Mouse (Mus musculus) forebrain, embryonic 16.5 days (tissue): Measurements from ENCODE around the gene Mcm3. TPM values are rescaled to one million over a fixed set of nuclear protein-coding genes. Genes with fewer than 3 reads are reported as not detected.

ENCODE experiments used
- ATAC-seq: fragments of 200-750 bp; cut with Nextera tagmentation; 2 replicates; pipeline ENCODE4 v1.8.0; 2017; ENCODE audit warnings: mild to moderate bottlenecking, moderate library complexity
- H3K27ac ChIP-seq: fragments of 300-500 bp; sonication (generic); 2 replicates; pipeline ENCODE4 v1.5.1; 2014; ENCODE audit warnings: low read length, control low read depth
- H3K27me3 ChIP-seq: fragments of 300-500 bp; sonication (generic); replicated peaks from 2 replicates; pipeline ENCODE4 v1.6.1; 2014; ENCODE audit warnings: low read length; ENCODE audit not compliant: control insufficient read depth, insufficient read depth
- H3K36me3 ChIP-seq: fragments of 300-500 bp; sonication (generic); 2 replicates; pipeline ENCODE4 v1.6.1; 2014; ENCODE audit not compliant: control insufficient read depth, insufficient read depth
- H3K4me1 ChIP-seq: fragments of 300-500 bp; sonication (generic); replicated peaks from 2 replicates; pipeline ENCODE4 v1.6.1; 2014; ENCODE audit warnings: low read length; ENCODE audit not compliant: control insufficient read depth, insufficient read depth
- H3K4me2 ChIP-seq: fragments of 300-500 bp; sonication (generic); 2 replicates; pipeline ENCODE4 v1.6.1; 2014; ENCODE audit warnings: mild to moderate bottlenecking, low read length, control low read depth
- H3K4me3 ChIP-seq: fragments of 300-500 bp; sonication (generic); replicated peaks from 2 replicates; pipeline ENCODE4 v1.5.1; 2014; ENCODE audit warnings: mild to moderate bottlenecking, low read length, control low read depth
- H3K9ac ChIP-seq: fragments of 300-500 bp; sonication (generic); replicated peaks from 2 replicates; pipeline ENCODE4 v1.6.1; 2014; ENCODE audit warnings: low read depth, low read length, control low read depth
- H3K9me3 ChIP-seq: fragments of 300-500 bp; sonication (generic); 2 replicates; pipeline ENCODE4 v1.6.1; 2016; ENCODE audit warnings: low read length; ENCODE audit not compliant: control insufficient read depth
- WGBS: fragments of 180-500 bp; shearing (Covaris S2); extraction: QIAGEN DNeasy Blood & Tissue Kit; methylation state at CpG from one replicate; pipeline ENCODE4 v1.1.7; 2014; 5-methylcytosine and 5-hydroxymethylcytosine counted together
- polyA plus RNA-seq: library from polyadenylated mRNA; unstranded; fragments of >200 nt; fragmentation: Nextera tagmentation; extraction: Ambion mirVana; gene quantifications from 2 replicates; pipeline ENCODE4 v1.2.1, GENCODE M21; 2015

Mcm3 gene
- polyA plus RNA-seq, 1 experiment from 2014 or later, result 48.3 TPM

DNA sequence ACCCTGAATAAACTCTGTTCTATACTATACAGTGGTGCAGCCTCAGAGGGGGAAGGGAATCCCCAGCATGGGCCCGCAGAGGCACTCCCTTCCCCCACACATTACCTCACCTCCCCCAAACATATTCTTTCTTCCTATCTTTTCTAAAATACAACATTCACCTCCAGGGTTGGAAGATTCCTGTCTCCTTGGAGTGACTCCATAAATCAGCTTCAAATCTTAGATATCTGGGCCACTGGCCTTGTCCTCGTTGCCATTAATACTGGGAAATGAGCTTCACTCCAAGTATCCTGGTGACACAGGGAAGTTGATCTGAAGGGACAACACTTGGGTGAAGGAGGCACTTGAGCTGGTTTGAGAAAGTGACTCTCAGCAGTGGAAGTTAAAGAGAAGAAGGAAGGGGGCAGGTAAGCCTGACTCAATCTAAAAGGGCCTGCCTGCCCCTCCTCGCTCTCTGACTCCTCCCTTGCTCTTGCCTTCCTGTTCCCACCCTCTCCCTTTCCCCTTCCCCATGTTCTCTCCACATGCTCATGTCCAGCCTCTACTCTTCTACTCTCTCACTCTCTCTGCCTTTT is 16.5 kb upstream of the Mcm3 start:
- H3K9ac ChIP-seq, result no peak overlapping the region
- no peak overlapping the region for H3K27ac ChIP-seq
- H3K4me3 ChIP-seq, result no peak overlapping the region
- no peaks in the 10 kb centered on the region for H3K36me3 ChIP-seq
- H3K27me3 ChIP-seq, result no peaks in the 10 kb centered on the region
- H3K4me2 ChIP-seq, result no peak overlapping the region
- 83% methylated on average over 3 of the region's 3 CpGs for WGBS
- no peaks in the 10 kb centered on the region for H3K9me3 ChIP-seq
- ATAC-seq, result no peak
- H3K4me1 ChIP-seq, result no peaks in the 10 kb centered on the region

DNA sequence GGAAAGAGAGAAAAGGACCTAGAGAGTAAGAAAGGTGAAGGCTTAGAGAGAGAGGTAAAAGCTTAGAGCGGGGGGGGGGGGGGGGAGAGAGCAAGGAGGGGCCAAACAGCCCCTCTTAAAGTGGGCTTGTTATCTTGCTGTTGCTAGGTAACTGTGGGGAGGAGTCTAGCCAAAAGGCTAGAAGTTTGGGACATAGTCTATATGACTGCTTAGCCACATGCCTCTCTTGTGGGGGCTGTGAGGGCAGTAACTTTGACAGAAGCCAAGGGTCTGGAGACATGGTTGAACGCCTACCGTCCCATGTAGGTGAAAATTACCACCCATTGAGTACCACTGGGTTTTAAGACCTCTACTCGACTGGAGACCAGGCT is 13.0 kb upstream of the Mcm3 start:
- 93% methylated on average over 3 of the region's 4 CpGs for WGBS
- no peak for ATAC-seq
- Histone ChIP-seq H3K9me3 (no peaks in the 10 kb centered on the region), H3K27ac (no peak overlapping the region), H3K4me3 (no peak overlapping the region), H3K27me3 (no peaks in the 10 kb centered on the region), H3K9ac (no peak overlapping the region), H3K4me1 (no peaks in the 10 kb centered on the region), H3K36me3 (no peaks in the 10 kb centered on the region), H3K4me2 (no peak overlapping the region)

DNA sequence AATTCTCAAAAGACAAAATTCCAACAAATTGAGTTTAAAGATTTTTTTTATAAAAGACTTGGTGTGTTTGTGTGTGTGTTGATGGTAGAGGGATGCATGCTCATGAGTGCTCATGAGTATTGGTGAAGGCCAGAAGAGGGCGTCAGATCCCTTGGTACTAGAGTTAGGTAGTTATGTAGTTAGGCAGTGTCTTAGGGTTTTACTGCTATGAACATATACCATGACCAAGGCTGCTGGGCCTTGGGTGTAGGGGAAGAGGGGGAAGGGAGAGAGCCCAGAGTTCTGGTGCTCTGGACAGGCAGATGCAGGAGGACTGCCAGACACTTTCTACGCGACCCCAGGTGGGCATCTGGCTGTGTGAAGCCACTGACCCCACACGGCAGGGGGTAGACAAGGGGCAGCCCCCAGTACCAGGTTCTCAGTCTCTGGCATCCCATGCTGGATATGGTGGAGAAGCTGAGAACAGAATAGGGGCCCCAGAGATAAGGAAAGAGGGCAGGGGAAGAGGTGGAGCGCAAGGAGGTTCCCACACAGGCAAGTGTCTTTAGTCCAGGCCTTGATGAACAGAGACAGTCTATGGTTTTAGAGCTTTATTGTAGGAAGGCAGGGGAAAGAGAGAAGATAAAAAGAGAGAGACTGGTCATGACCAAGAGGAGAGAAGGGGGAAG is 12.5 kb upstream of the Mcm3 start:
- H3K9ac ChIP-seq, result no peak overlapping the region
- no peak overlapping the region for H3K4me3 ChIP-seq
- no peaks in the 10 kb centered on the region for H3K36me3 ChIP-seq
- ATAC-seq, result no peak
- H3K27me3 ChIP-seq, result no peaks in the 10 kb centered on the region
- no peak overlapping the region for H3K4me2 ChIP-seq
- H3K9me3 ChIP-seq, result no peaks in the 10 kb centered on the region
- 83% methylated on average over 5 of the region's 5 CpGs for WGBS
- no peaks in the 10 kb centered on the region for H3K4me1 ChIP-seq
- H3K27ac ChIP-seq, result no peak overlapping the region

DNA sequence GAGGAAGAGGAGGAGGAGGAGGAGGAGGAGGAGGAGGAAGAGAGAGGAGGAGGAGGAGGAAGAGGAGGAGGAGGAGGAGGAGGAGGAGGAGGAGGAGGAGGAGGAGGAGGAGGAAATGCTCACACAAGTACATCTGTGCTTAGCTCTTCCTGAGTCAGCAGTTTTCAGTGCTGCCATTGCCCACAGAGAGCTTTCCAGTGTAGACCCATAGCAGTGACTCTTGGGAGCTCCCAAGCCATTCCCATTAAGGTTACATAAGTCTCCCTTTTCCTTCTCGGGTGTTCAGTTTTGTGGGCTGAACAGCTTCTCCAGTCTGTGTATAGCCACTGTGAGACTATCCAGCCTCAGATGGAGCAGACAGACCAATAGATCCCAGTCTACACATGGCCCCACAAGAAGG is 10.4 kb upstream of the Mcm3 start:
- 72% methylated on average over 1 of the region's 1 CpGs for WGBS

DNA sequence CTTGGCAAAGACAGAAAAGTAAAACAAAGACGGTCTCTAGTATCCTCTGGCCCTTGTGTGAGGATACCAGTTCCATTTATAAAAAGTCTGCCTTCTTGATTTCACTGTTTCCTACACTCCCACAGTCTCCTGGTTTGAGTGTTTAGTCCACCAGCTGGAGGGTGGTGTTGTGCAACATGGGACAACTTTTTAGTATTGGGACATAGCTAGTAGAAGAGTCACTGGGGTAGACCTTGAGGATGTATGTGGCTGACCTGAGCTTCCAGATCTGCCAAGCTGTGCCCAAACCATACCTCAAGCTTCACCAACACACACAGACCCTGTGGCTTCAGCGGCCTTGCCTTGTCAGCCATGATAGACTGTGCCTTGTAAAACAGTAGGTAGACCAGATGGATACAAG is 7.9 kb upstream of the Mcm3 start:
- Histone ChIP-seq H3K9ac (no peak overlapping the region), H3K36me3 (no peaks in the 10 kb centered on the region), H3K4me3 (no peak overlapping the region), H3K4me1 (no peaks in the 10 kb centered on the region; the same call in 1 of the 2 replicates), H3K27ac (no peak overlapping the region), H3K4me2 (no peak overlapping the region), H3K27me3 (no peaks in the 10 kb centered on the region), H3K9me3 (no peaks in the 10 kb centered on the region)
- WGBS, result 92% methylated on average over 2 of the region's 2 CpGs
- ATAC-seq, result no peak

More for the DNA sequence above, 10.4 kb upstream of the Mcm3 start:
- Histone ChIP-seq H3K27me3 (no peaks in the 10 kb centered on the region), H3K27ac (no peak overlapping the region), H3K4me3 (no peak overlapping the region), H3K9ac (no peak overlapping the region), H3K4me1 (no peaks in the 10 kb centered on the region), H3K36me3 (no peaks in the 10 kb centered on the region), H3K4me2 (no peak overlapping the region), H3K9me3 (no peaks in the 10 kb centered on the region)
- no peak for ATAC-seq

DNA sequence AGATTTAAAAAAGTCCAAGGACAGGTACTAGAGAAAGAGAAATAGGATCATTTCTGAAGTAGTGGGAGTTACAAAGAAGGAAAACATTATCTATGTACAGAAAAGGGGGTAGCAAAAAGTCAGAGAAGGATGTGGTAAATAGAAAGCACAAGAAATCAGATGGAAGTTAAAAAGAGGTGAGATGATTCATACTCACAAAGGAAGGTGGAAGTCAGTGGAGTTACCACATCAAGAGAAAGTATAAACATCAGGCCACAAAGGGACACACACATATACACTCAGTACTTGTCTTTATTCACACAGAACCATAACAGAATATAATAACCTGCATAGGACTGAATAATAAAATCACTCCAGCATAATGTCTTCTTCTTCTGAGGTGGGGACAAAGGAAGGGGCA is 4.9 kb upstream of the Mcm3 start:
- Histone ChIP-seq H3K9me3 (no peaks in the 10 kb centered on the region), H3K4me2 (no peak overlapping the region), H3K27me3 (no peaks in the 10 kb centered on the region), H3K4me3 (no peak overlapping the region), H3K27ac (no peak overlapping the region), H3K36me3 (no peaks in the 10 kb centered on the region), H3K4me1 (no peaks in the 10 kb centered on the region; the same call in 1 of the 2 replicates), H3K9ac (no peak overlapping the region)
- no peak for ATAC-seq

DNA sequence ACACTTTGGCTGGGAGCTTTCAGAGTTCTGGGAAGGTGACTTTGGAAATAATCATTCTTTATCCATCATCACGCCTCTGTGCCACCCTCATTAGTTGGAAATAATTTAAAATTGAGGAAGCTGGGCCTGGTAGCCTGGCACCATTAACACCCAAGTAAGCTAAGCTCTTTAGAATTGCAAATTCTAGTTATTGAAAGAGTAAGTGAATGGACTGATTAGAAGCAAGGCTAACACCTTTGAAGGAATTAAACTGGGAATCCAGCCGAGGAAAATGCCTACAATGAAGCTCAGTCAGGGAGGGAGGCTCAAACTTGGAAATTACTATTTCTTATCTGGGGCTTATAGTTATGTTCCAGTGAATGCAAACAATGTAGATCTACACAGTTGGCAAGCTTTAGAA is 3.8 kb upstream of the Mcm3 start:
- Histone ChIP-seq H3K4me2 (no peak overlapping the region; the same call in 1 of the 2 replicates), H3K4me1 (peaks cover 4% of the 10 kb centered on the region), H3K27ac (no peak overlapping the region), H3K9ac (no peak overlapping the region), H3K36me3 (no peaks in the 10 kb centered on the region), H3K27me3 (no peaks in the 10 kb centered on the region), H3K9me3 (no peaks in the 10 kb centered on the region), H3K4me3 (no peak overlapping the region)
- no peak for ATAC-seq
- WGBS, result 6% methylated on average over 2 of the region's 2 CpGs

DNA sequence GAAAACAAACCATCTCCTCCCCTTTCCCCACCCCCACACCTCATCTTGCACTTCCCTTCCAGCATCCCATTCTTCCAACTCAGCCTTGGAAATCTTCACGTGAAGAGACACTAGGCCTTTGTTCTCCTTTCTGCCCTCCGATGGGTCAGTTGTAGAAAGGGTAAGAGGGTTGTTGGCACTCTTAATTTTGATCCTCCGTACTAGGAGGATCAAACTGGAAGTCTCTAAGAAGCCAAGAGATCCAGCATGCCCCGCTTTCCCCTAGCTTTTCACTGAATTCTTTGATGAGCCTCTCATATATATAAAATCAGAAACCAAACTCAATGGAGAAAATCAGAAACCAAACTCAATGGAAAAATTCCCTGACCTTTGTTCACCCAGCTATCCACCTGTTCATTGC is 3.4 kb upstream of the Mcm3 start:
- ATAC-seq, result no peak
- Histone ChIP-seq H3K27ac (0 out of 2 replicates have a peak overlapping the region, but pooled peaks have one; percentile 12), H3K4me3 (no peak overlapping the region), H3K36me3 (no peaks in the 10 kb centered on the region), H3K9ac (no peak overlapping the region), H3K9me3 (no peaks in the 10 kb centered on the region), H3K4me1 (peaks cover 7% of the 10 kb centered on the region), H3K4me2 (no peak overlapping the region; the same call in 1 of the 2 replicates), H3K27me3 (no peaks in the 10 kb centered on the region)
- 16% methylated on average over 4 of the region's 4 CpGs for WGBS

DNA sequence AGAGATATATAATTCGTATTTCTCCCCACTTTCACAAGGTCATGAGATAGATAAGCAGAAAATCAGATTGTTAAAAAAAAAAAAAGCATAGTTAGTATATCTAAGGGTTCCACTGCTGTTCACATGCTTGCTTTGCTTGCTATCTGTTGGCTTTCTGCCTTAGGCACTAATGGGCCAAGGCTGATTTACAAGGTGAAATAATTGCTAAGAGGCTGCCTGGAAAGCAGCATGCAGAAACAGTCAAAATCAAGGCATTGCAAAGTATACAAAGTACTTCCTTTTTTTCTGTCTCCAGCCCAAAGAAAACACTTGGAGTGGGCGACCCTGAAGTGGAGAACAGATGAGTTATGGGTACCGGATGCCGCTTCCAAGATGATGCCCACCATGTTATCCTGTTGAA is 847 bp upstream of the Mcm3 start:
- no peak overlapping the region for H3K4me3 ChIP-seq
- no peak for ATAC-seq
- H3K9ac ChIP-seq, result no peak overlapping the region
- no peaks in the 10 kb centered on the region for H3K36me3 ChIP-seq
- no peaks in the 10 kb centered on the region for H3K9me3 ChIP-seq
- 86% methylated on average over 4 of the region's 4 CpGs for WGBS
- no peak overlapping the region for H3K4me2 ChIP-seq
- H3K27ac ChIP-seq, result no peak overlapping the region
- H3K27me3 ChIP-seq, result no peaks in the 10 kb centered on the region
- peaks cover 8% of the 10 kb centered on the region for H3K4me1 ChIP-seq

DNA sequence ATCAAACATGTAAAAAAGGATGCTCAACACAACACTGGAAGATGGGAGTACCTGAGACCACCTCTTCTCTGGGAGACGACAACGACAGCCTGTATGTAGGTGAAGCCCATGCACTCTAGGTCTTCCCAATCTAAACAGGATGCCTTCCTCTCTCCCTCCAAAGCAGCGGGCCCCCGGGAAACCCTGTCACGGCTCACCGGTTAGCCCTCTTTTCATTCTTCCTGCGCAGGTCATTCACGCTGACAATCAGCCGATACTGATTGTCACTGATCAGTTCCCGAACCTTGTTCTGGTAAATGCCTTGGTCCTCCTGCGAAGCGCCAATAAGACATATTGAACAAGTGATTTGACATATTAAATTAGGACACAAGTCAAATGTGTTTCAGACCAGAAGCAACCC is 2.5 kb downstream of the Mcm3 start:
- peaks cover 8% of the 10 kb centered on the region; the same call in 1 of the 2 replicates for H3K4me1 ChIP-seq
- no peak overlapping the region for H3K4me2 ChIP-seq
- no peak overlapping the region for H3K27ac ChIP-seq
- no peak overlapping the region for H3K4me3 ChIP-seq
- H3K9me3 ChIP-seq, result no peaks in the 10 kb centered on the region
- no peak for ATAC-seq
- no peaks in the 10 kb centered on the region for H3K27me3 ChIP-seq
- H3K9ac ChIP-seq, result no peak overlapping the region
- H3K36me3 ChIP-seq, result no peaks in the 10 kb centered on the region
- 64% methylated on average over 12 of the region's 12 CpGs for WGBS
